Mouse (Mus musculus) lung, embryonic 14.5 days (tissue): ENCODE data around the gene Uhrf1bp1. TPM values are rescaled to one million over a fixed set of nuclear protein-coding genes. Genes with fewer than 3 reads are reported as not detected.

Experiments used
- ATAC-seq: fragments of 200-750 bp; cut with Nextera tagmentation; 2 replicates; pipeline ENCODE4 v1.8.0; 2017; ENCODE audit warnings: mild to moderate bottlenecking, moderate TSS enrichment, moderate library complexity; ENCODE audit not compliant: insufficient read depth
- DNase-seq: peaks from one replicate; pipeline ENCODE4 v3.0.0-alpha.2; 2015
- H3K27ac ChIP-seq: fragments of 300-500 bp; sonication (generic); 2 replicates; pipeline ENCODE4 v1.5.1; 2014; ENCODE audit warnings: low read depth, mild to moderate bottlenecking, moderate library complexity
- H3K27me3 ChIP-seq: fragments of 300-500 bp; sonication (generic); 2 replicates; pipeline ENCODE4 v1.6.1; 2014; ENCODE audit warnings: low read length, control low read depth; ENCODE audit not compliant: insufficient read depth
- H3K36me3 ChIP-seq: fragments of 300-500 bp; sonication (generic); 2 replicates; pipeline ENCODE4 v1.6.1; 2014; ENCODE audit warnings: control low read depth; ENCODE audit not compliant: insufficient read depth
- H3K4me1 ChIP-seq: fragments of 300-500 bp; sonication (generic); 2 replicates; pipeline ENCODE4 v1.6.1; 2014; ENCODE audit warnings: antibody characterized with exemption, control low read depth; ENCODE audit not compliant: insufficient read depth
- H3K4me2 ChIP-seq: fragments of 300-500 bp; sonication (generic); 2 replicates; pipeline ENCODE4 v1.6.1; 2014; ENCODE audit warnings: mild to moderate bottlenecking
- H3K4me3 ChIP-seq: fragments of 300-500 bp; sonication (generic); 2 replicates; pipeline ENCODE4 v1.5.1; 2014; ENCODE audit warnings: low read depth, low read length
- H3K9ac ChIP-seq: fragments of 300-500 bp; sonication (generic); 2 replicates; pipeline ENCODE4 v1.6.1; 2014
- H3K9me3 ChIP-seq: fragments of 300-500 bp; sonication (generic); 2 replicates; pipeline ENCODE4 v1.6.1; 2016; ENCODE audit warnings: low read depth, low read length, control low read depth
- CTCF ChIP-seq: IDR thresholded peaks from 2 replicates; pipeline ENCODE4 v1.5.1; 2016; ENCODE audit warnings: antibody characterized with exemption, low read depth
- WGBS: fragments of 180-500 bp; shearing (Covaris S2); extraction: QIAGEN DNeasy Blood & Tissue Kit; methylation state at CpG from one replicate; pipeline ENCODE4 v1.1.7; 2014; 5-methylcytosine and 5-hydroxymethylcytosine counted together
- polyA plus RNA-seq: library from polyadenylated mRNA; unstranded; fragments of >200 nt; fragmentation: Nextera tagmentation; extraction: Ambion mirVana; gene quantifications from 2 replicates; pipeline ENCODE4 v1.2.1, GENCODE M21; 2014

The Uhrf1bp1 gene
- polyA plus RNA-seq, 1 experiment from 2014 or later, result 8.0 TPM

- Histone ChIP-seq H3K9me3 (no peaks in the 10 kb centered on the region), H3K4me2 (no peak overlapping the region), H3K27ac (no peak overlapping the region), H3K36me3 (peaks cover 5% of the 10 kb centered on the region; the same call in 1 of the 2 replicates), H3K9ac (no peak overlapping the region), H3K4me1 (no peaks in the 10 kb centered on the region), H3K27me3 (no peaks in the 10 kb centered on the region), H3K4me3 (no peak overlapping the region)
- WGBS, result 88% methylated on average over 3 of the region's 3 CpGs
- no peak for TF ChIP-seq CTCF
- DNase-seq (no peak), ATAC-seq (no peak)
These were observed 15.6 kb downstream of the Uhrf1bp1 start for GRCm38 (mm10) chr17:27871851-27872250.

GRCm38 (mm10) chr17:27873583-27873982, 17.3 kb downstream of the Uhrf1bp1 start:
- Histone ChIP-seq H3K27me3 (no peaks in the 10 kb centered on the region), H3K36me3 (peaks cover 18% of the 10 kb centered on the region), H3K27ac (no peak overlapping the region), H3K9me3 (no peaks in the 10 kb centered on the region), H3K4me1 (no peaks in the 10 kb centered on the region), H3K4me3 (no peak overlapping the region), H3K9ac (no peak overlapping the region), H3K4me2 (no peak overlapping the region)
- ATAC-seq (no peak), DNase-seq (no peak)
- WGBS, result 58% methylated on average over 3 of the region's 3 CpGs
- no peak for TF ChIP-seq CTCF

GRCm38 (mm10) chr17:27874510-27874909, 18.3 kb downstream of the Uhrf1bp1 start:
- H3K4me1 ChIP-seq, result no peaks in the 10 kb centered on the region
- 63% methylated on average over 5 of the region's 5 CpGs for WGBS
- TF ChIP-seq CTCF, result no peak
- H3K36me3 ChIP-seq, result peaks cover 28% of the 10 kb centered on the region
- H3K4me2 ChIP-seq, result no peak overlapping the region
- H3K27ac ChIP-seq, result no peak overlapping the region
- H3K27me3 ChIP-seq, result no peaks in the 10 kb centered on the region
- no peak overlapping the region for H3K9ac ChIP-seq
- no peak for ATAC-seq
- DNase-seq, result no peak
- no peak overlapping the region for H3K4me3 ChIP-seq
- H3K9me3 ChIP-seq, result no peaks in the 10 kb centered on the region

GRCm38 (mm10) chr17:27881518-27881917, 25.3 kb downstream of the Uhrf1bp1 start:
- Histone ChIP-seq H3K9ac (no peak overlapping the region), H3K4me2 (no peak overlapping the region), H3K27me3 (no peaks in the 10 kb centered on the region), H3K36me3 (peaks cover 84% of the 10 kb centered on the region), H3K27ac (no peak overlapping the region), H3K4me3 (no peak overlapping the region), H3K4me1 (no peaks in the 10 kb centered on the region), H3K9me3 (no peaks in the 10 kb centered on the region)
- ATAC-seq (no peak), DNase-seq (peak; percentile 57)
- 64% methylated on average over 11 of the region's 11 CpGs for WGBS
- TF ChIP-seq CTCF, result peak; percentile 52

- no peak overlapping the region for H3K4me3 ChIP-seq
- H3K27ac ChIP-seq, result no peak overlapping the region
- DNase-seq (no peak), ATAC-seq (no peak)
- 83% methylated on average over 8 of the region's 8 CpGs for WGBS
- H3K9me3 ChIP-seq, result no peaks in the 10 kb centered on the region
- H3K4me1 ChIP-seq, result no peaks in the 10 kb centered on the region
- H3K9ac ChIP-seq, result no peak overlapping the region
- H3K27me3 ChIP-seq, result no peaks in the 10 kb centered on the region
- no peak for TF ChIP-seq CTCF
- peaks cover 87% of the 10 kb centered on the region for H3K36me3 ChIP-seq
- no peak overlapping the region for H3K4me2 ChIP-seq
These were observed 26.9 kb downstream of the Uhrf1bp1 start for GRCm38 (mm10) chr17:27883129-27883528.

- H3K27ac ChIP-seq, result no peak overlapping the region
- DNase-seq (no peak), ATAC-seq (no peak)
- H3K4me3 ChIP-seq, result no peak overlapping the region
- H3K9ac ChIP-seq, result no peak overlapping the region
- no peak overlapping the region for H3K4me2 ChIP-seq
- H3K27me3 ChIP-seq, result no peaks in the 10 kb centered on the region
- WGBS, result 86% methylated on average over 6 of the region's 6 CpGs
- H3K36me3 ChIP-seq, result peaks cover 83% of the 10 kb centered on the region
- no peaks in the 10 kb centered on the region for H3K9me3 ChIP-seq
- no peaks in the 10 kb centered on the region for H3K4me1 ChIP-seq
- TF ChIP-seq CTCF, result no peak
These were observed 27.8 kb downstream of the Uhrf1bp1 start for GRCm38 (mm10) chr17:27883994-27884393.

- peak; percentile 46 for DNase-seq
- H3K4me3 ChIP-seq, result no peak overlapping the region
- no peak overlapping the region for H3K27ac ChIP-seq
- no peaks in the 10 kb centered on the region for H3K27me3 ChIP-seq
- 80% methylated on average over 19 of the region's 19 CpGs for WGBS
- no peak overlapping the region for H3K4me2 ChIP-seq
- no peaks in the 10 kb centered on the region for H3K4me1 ChIP-seq
- H3K9me3 ChIP-seq, result no peaks in the 10 kb centered on the region
- no peak overlapping the region for H3K9ac ChIP-seq
- TF ChIP-seq CTCF, result peak; percentile 13; the same call in 1 of the 2 replicates
- no peak for ATAC-seq
- H3K36me3 ChIP-seq, result peaks cover 69% of the 10 kb centered on the region
These were observed 30.4 kb downstream of the Uhrf1bp1 start for GRCm38 (mm10) chr17:27886499-27887210.
